Mouse (Mus musculus) midbrain, embryonic 10.5 days (tissue): ENCODE measurements around the gene Mtmr12. TPM values are rescaled to one million over a fixed set of nuclear protein-coding genes. Genes with fewer than 3 reads are reported as not detected.

Source experiments
- DNase-seq: peaks from one replicate; pipeline ENCODE4 v3.0.0-alpha.2; 2017; ENCODE audit warnings: low spot score
- H3K27ac ChIP-seq: fragments of 300-500 bp; sonication (generic); replicated peaks from 2 replicates; pipeline ENCODE4 v1.5.1; 2016; ENCODE audit warnings: mild to moderate bottlenecking
- H3K27me3 ChIP-seq: fragments of 300-500 bp; sonication (generic); 2 replicates; pipeline ENCODE4 v1.6.1; 2016; ENCODE audit warnings: low read depth, mild to moderate bottlenecking; ENCODE audit not compliant: poor library complexity, severe bottlenecking
- H3K36me3 ChIP-seq: fragments of 300-500 bp; sonication (generic); 2 replicates; pipeline ENCODE4 v1.6.1; 2016; ENCODE audit warnings: mild to moderate bottlenecking, moderate library complexity
- H3K4me1 ChIP-seq: fragments of 300-500 bp; sonication (generic); 2 replicates; pipeline ENCODE4 v1.6.1; 2016
- H3K4me3 ChIP-seq: fragments of 300-500 bp; sonication (generic); 2 replicates; pipeline ENCODE4 v1.5.1; 2016; ENCODE audit warnings: mild to moderate bottlenecking, moderate library complexity
- H3K9me3 ChIP-seq: fragments of 300-500 bp; sonication (generic); replicated peaks from 2 replicates; pipeline ENCODE4 v1.6.1; 2016; ENCODE audit warnings: mild to moderate bottlenecking
- WGBS: fragments of 180-500 bp; shearing (Covaris S2); methylation state at CpG from one replicate; pipeline ENCODE4 v1.1.7; 2016; 5-methylcytosine and 5-hydroxymethylcytosine counted together
- polyA plus RNA-seq: library from polyadenylated mRNA; unstranded; fragments of >200 nt; fragmentation: Nextera tagmentation; extraction: Ambion mirVana; gene quantifications from 2 replicates; pipeline ENCODE4 v1.2.1, GENCODE M21; 2016

Mtmr12 gene
- polyA plus RNA-seq, 1 experiment from 2014 or later, result 18.0 TPM

- Histone ChIP-seq H3K27ac (no peak overlapping the region), H3K27me3 (no peaks in the 10 kb centered on the region), H3K9me3 (no peaks in the 10 kb centered on the region), H3K36me3 (peaks cover 35% of the 10 kb centered on the region), H3K4me3 (no peak overlapping the region), H3K4me1 (peaks cover 24% of the 10 kb centered on the region)
- WGBS, result 69% methylated on average over 12 of the region's 12 CpGs
- DNase-seq, result no peak
Observed at GRCm38 (mm10) chr15:12230243-12230935, 25.6 kb downstream of the Mtmr12 start.

DNA sequence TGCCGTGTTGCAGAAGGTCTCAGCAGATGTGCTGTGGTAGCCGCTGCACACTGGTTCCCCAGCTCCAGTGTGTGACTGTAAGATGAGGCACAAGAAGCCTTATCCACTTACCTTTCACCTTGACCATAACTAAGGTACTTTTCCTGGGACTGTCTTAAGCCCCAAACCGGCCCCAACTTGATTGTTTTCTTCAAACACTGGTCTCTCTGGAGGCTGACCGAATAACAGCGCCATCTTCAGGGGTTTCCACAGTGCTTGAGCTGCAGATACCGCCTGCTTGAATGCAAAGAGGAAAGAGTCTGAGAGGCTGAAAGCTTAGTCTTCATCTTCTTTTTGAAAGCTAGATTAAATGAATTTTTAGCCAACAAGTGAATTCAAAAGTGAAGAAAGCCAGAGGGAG is 26.6 kb downstream of the Mtmr12 start:
- no peak for DNase-seq

GRCm38 (mm10) chr15:12232429-12232828 is 27.6 kb downstream of the Mtmr12 start:
- Histone ChIP-seq H3K27ac (no peak overlapping the region; the same call in 1 of the 2 replicates), H3K27me3 (no peaks in the 10 kb centered on the region), H3K4me3 (no peak overlapping the region), H3K36me3 (peaks cover 56% of the 10 kb centered on the region), H3K4me1 (peaks cover 21% of the 10 kb centered on the region), H3K9me3 (no peaks in the 10 kb centered on the region)
- DNase-seq, result no peak
- 84% methylated on average over 11 of the region's 11 CpGs for WGBS

More for the DNA sequence above, 26.6 kb downstream of the Mtmr12 start:
- 87% methylated on average over 6 of the region's 6 CpGs for WGBS
- H3K4me3 ChIP-seq, result no peak overlapping the region
- H3K4me1 ChIP-seq, result peaks cover 21% of the 10 kb centered on the region
- H3K36me3 ChIP-seq, result peaks cover 46% of the 10 kb centered on the region
- H3K27ac ChIP-seq, result no peak overlapping the region
- no peaks in the 10 kb centered on the region for H3K9me3 ChIP-seq
- H3K27me3 ChIP-seq, result no peaks in the 10 kb centered on the region

DNA sequence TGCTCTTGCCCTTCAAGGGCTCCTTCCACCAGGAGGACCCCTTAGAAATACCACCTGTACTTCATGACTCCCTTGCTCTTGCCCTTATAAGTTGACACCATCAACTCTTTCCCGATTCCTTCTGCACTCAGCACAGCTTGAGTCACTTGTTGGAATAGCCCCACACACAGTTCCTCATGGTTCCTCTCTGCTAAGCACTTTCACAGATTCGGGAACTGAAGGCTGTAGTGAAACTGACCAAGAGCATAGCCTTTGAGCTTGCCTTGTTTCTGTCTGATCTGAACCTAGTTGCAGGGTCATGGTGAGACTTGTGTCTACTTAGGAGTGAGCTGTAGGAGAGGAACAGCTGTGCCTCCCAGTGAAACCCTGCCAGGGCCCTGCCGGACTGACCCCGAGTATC is 28.2 kb downstream of the Mtmr12 start:
- Histone ChIP-seq H3K4me3 (no peak overlapping the region), H3K9me3 (no peaks in the 10 kb centered on the region), H3K4me1 (peaks cover 18% of the 10 kb centered on the region), H3K27ac (no peak overlapping the region), H3K27me3 (no peaks in the 10 kb centered on the region), H3K36me3 (peaks cover 62% of the 10 kb centered on the region)
- 84% methylated on average over 4 of the region's 4 CpGs for WGBS
- DNase-seq, result no peak

DNA sequence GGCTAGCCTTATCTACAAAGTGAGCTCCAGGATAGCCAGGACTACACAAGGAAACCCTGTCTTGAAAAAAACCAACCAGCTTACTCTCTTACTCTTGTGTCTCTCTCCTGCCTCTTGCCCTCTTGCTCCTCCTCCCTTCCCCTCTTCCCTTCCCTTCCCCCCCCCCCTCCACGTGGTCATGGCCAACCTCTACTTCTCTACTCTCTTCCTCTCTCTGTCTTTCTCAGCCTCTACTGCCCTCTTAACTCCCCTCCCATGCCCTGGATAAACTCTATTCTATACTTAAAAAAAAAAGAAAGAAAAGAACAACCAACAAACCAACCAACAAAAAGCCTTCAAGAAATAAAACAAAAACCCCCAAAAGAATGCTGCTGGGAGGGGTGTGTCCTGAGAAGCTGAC is 30.7 kb downstream of the Mtmr12 start:
- Histone ChIP-seq H3K4me3 (no peak overlapping the region), H3K27ac (no peak overlapping the region)
- 33% methylated on average over 1 of the region's 1 CpGs for WGBS

DNA sequence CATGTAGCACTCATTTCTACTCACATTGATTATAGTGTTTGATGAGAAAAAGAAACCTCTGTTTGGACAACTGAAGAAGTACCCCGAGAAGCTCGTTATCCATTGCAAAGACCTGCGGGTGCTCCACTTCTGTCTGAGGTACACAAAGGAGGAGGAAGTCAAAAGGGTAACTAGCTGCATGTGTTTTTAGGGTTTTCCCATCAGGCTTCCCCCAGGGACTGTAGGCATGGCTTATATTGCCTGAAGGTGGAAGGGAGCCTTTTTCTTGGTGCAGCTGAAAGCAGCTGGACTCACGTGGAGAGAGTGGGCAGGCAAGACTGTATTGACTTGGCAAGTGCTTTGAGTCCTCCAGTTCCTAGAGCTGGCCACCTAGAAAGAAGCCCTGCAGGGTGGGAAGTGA is 31.2 kb downstream of the Mtmr12 start:
- Histone ChIP-seq H3K27ac (no peak overlapping the region), H3K27me3 (no peaks in the 10 kb centered on the region), H3K4me3 (no peak overlapping the region), H3K9me3 (no peaks in the 10 kb centered on the region), H3K36me3 (peaks cover 87% of the 10 kb centered on the region), H3K4me1 (peaks cover 6% of the 10 kb centered on the region; the same call in 1 of the 2 replicates)
- DNase-seq, result no peak
- 73% methylated on average over 4 of the region's 4 CpGs for WGBS

More for the DNA sequence above, 30.7 kb downstream of the Mtmr12 start:
- Histone ChIP-seq H3K27me3 (no peaks in the 10 kb centered on the region), H3K4me1 (peaks cover 8% of the 10 kb centered on the region), H3K36me3 (peaks cover 85% of the 10 kb centered on the region), H3K9me3 (no peaks in the 10 kb centered on the region)
- DNase-seq, result no peak

DNA sequence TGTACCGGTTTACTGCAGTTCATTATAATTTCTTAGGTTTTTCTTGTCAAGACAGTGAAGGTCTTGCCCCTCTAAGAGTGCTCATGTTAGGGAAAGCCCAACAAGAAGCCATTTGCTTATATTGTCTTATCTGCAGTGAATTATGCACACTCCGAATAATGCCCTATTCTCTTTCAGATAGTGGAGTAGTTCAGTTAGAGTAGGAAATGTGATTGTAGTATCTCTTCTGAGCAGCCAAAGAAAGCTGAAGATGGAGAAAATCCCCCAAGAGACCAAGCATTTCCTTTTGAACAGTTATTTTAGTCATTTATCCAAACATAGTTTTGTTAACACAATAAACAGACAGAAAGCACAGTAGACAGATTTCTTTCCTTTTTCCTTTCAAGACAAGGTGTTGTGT is 32.1 kb downstream of the Mtmr12 start:
- Histone ChIP-seq H3K4me1 (peaks cover 6% of the 10 kb centered on the region; the same call in 1 of the 2 replicates), H3K27me3 (no peaks in the 10 kb centered on the region), H3K27ac (no peak overlapping the region), H3K4me3 (no peak overlapping the region), H3K36me3 (peaks cover 85% of the 10 kb centered on the region), H3K9me3 (no peaks in the 10 kb centered on the region)
- WGBS, result 89% methylated on average over 2 of the region's 2 CpGs
- no peak for DNase-seq

DNA sequence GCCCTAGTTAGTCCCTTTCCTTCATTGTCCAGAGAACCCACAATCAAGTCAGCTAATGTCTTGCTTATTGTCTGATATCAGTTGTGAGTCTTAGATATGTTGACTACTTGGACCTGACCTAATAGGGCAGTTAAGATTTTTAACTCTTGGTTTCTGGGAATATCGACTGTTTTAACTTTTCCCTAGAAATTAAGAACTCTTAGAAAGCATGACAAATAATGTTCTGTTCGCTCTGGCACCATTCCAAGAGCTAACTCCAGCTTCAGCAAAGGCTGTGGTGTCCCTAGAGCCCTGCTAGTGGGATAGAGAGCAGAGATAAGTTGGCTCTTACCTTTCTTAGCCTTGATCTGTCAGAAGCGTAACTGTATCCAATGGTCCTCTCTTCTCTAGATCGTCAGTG is 32.7 kb downstream of the Mtmr12 start:
- Histone ChIP-seq H3K4me3 (no peak overlapping the region), H3K4me1 (peaks cover under 1% of the 10 kb centered on the region; the same call in 1 of the 2 replicates), H3K9me3 (no peaks in the 10 kb centered on the region), H3K36me3 (peaks cover 83% of the 10 kb centered on the region), H3K27ac (no peak overlapping the region), H3K27me3 (no peaks in the 10 kb centered on the region)
- WGBS, result 92% methylated on average over 4 of the region's 4 CpGs
- DNase-seq, result no peak

GRCm38 (mm10) chr15:12238337-12238736 is 33.5 kb downstream of the Mtmr12 start:
- peaks cover 75% of the 10 kb centered on the region for H3K36me3 ChIP-seq

GRCm38 (mm10) chr15:12240705-12241328 is 36.0 kb downstream of the Mtmr12 start:
- peaks cover 5% of the 10 kb centered on the region for H3K4me1 ChIP-seq
- WGBS, result 95% methylated on average over 3 of the region's 3 CpGs
- no peak overlapping the region for H3K27ac ChIP-seq
- peaks cover 71% of the 10 kb centered on the region for H3K36me3 ChIP-seq
- no peak overlapping the region for H3K4me3 ChIP-seq
- no peaks in the 10 kb centered on the region for H3K27me3 ChIP-seq
- no peak for DNase-seq
- no peaks in the 10 kb centered on the region for H3K9me3 ChIP-seq

More at GRCm38 (mm10) chr15:12238337-12238736, 33.5 kb downstream of the Mtmr12 start:
- 74% methylated on average over 6 of the region's 6 CpGs for whole genome bisulfite sequencing
- Histone ChIP-seq H3K27ac (no peak overlapping the region), H3K4me1 (no peaks in the 10 kb centered on the region), H3K27me3 (no peaks in the 10 kb centered on the region), H3K9me3 (no peaks in the 10 kb centered on the region), H3K4me3 (no peak overlapping the region)
- DNase-seq, result no peak

GRCm38 (mm10) chr15:12243792-12244191 is 39.0 kb downstream of the Mtmr12 start:
- no peak overlapping the region for H3K27ac ChIP-seq
- no peaks in the 10 kb centered on the region for H3K9me3 ChIP-seq
- DNase-seq, result no peak
- no peaks in the 10 kb centered on the region for H3K27me3 ChIP-seq
- no peak overlapping the region for H3K4me3 ChIP-seq
- H3K4me1 ChIP-seq, result peaks cover 28% of the 10 kb centered on the region
- WGBS, result 90% methylated on average over 3 of the region's 3 CpGs
- H3K36me3 ChIP-seq, result peaks cover 44% of the 10 kb centered on the region

GRCm38 (mm10) chr15:12245580-12246359 is 40.9 kb downstream of the Mtmr12 start:
- WGBS, result 75% methylated on average over 6 of the region's 6 CpGs
- no peak for DNase-seq
- Histone ChIP-seq H3K27me3 (no peaks in the 10 kb centered on the region), H3K9me3 (no peaks in the 10 kb centered on the region), H3K4me1 (peaks cover 28% of the 10 kb centered on the region), H3K36me3 (peaks cover 27% of the 10 kb centered on the region), H3K4me3 (no peak overlapping the region), H3K27ac (no peak overlapping the region)
